Mouse (Mus musculus) midbrain, embryonic 16.5 days (tissue): ENCODE results near the gene Dock4. TPM values are rescaled to one million over a fixed set of nuclear protein-coding genes. Genes with fewer than 3 reads are reported as not detected.

Experiments
- ATAC-seq: fragments of 200-750 bp; cut with Nextera tagmentation; 2 replicates; pipeline ENCODE4 v1.8.0; 2017; ENCODE audit warnings: moderate TSS enrichment
- H3K27ac ChIP-seq: fragments of 300-500 bp; sonication (generic); 2 replicates; pipeline ENCODE4 v1.5.1; 2014; ENCODE audit warnings: mild to moderate bottlenecking, low read length, mixed read lengths
- H3K27me3 ChIP-seq: fragments of 300-500 bp; sonication (generic); 2 replicates; pipeline ENCODE4 v1.6.1; 2014; ENCODE audit warnings: low read depth, low read length, mixed read lengths; ENCODE audit not compliant: control insufficient read depth, insufficient read depth
- H3K36me3 ChIP-seq: fragments of 300-500 bp; sonication (generic); 2 replicates; pipeline ENCODE4 v1.6.1; 2014; ENCODE audit warnings: mild to moderate bottlenecking, low read length, moderate library complexity, mixed read lengths; ENCODE audit not compliant: control insufficient read depth, insufficient read depth
- H3K4me1 ChIP-seq: fragments of 300-500 bp; sonication (generic); 2 replicates; pipeline ENCODE4 v1.6.1; 2014; ENCODE audit warnings: mild to moderate bottlenecking, low read length, mixed read lengths; ENCODE audit not compliant: control insufficient read depth, insufficient read depth
- H3K4me2 ChIP-seq: fragments of 300-500 bp; sonication (generic); 2 replicates; pipeline ENCODE4 v1.6.1; 2014; ENCODE audit warnings: mild to moderate bottlenecking, low read length, mixed read lengths
- H3K4me3 ChIP-seq: fragments of 300-500 bp; sonication (generic); 2 replicates; pipeline ENCODE4 v1.5.1; 2014; ENCODE audit warnings: low read depth, mild to moderate bottlenecking, low read length, moderate library complexity, mixed read lengths
- H3K9ac ChIP-seq: fragments of 300-500 bp; sonication (generic); 2 replicates; pipeline ENCODE4 v1.6.1; 2014; ENCODE audit warnings: low read depth, low read length, mixed read lengths
- H3K9me3 ChIP-seq: fragments of 300-500 bp; sonication (generic); replicated peaks from 2 replicates; pipeline ENCODE4 v1.6.1; 2014; ENCODE audit warnings: mild to moderate bottlenecking, low read length, mixed read lengths; ENCODE audit not compliant: control insufficient read depth, poor library complexity, severe bottlenecking
- WGBS: fragments of 180-500 bp; shearing (Covaris S2); extraction: QIAGEN DNeasy Blood & Tissue Kit; methylation state at CpG from one replicate; pipeline ENCODE4 v1.1.7; 2014; 5-methylcytosine and 5-hydroxymethylcytosine counted together
- polyA plus RNA-seq: library from polyadenylated mRNA; unstranded; fragments of >200 nt; fragmentation: Nextera tagmentation; extraction: Ambion mirVana; gene quantifications from 2 replicates; pipeline ENCODE4 v1.2.1, GENCODE M21; 2015

Gene Dock4
- polyA plus RNA-seq, 1 experiment from 2014 or later: 34.8 TPM

DNA sequence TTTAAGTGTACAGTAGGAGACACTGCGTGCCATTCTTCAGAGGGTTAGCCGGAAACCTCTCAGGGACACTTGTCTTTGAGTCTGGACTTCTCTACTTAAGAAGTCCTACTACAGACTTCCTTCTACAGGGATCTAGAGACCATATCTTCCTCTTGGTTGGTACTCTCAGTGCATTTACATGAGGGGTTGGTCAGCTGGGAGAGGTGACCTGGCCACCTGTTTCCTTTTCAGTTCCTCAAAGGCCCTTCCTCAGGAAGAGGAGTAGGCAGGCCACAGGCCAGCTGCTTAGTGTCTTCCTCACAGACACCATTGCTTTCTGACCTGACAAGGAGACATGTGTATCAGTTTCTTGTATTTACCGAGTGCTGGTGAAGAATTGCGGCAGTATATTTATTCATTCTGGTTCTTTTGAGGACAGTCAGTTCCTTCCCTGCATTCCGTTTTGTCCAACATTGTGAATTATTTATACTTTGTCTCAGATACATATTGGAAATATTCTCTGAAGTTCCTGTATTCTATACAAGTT is 380.2 kb downstream of the Dock4 start:
- H3K27me3 ChIP-seq: no peaks in the 10 kb centered on the region
- H3K4me1 ChIP-seq: no peaks in the 10 kb centered on the region
- no peak overlapping the region for H3K9ac ChIP-seq
- H3K36me3 ChIP-seq: peaks cover 24% of the 10 kb centered on the region; the same call in 1 of the 2 replicates
- H3K4me3 ChIP-seq: no peak overlapping the region
- no peak overlapping the region for H3K4me2 ChIP-seq
- H3K9me3 ChIP-seq: no peaks in the 10 kb centered on the region
- ATAC-seq: no peak
- 88% methylated on average over 5 of the region's 5 CpGs for WGBS
- no peak overlapping the region for H3K27ac ChIP-seq

DNA sequence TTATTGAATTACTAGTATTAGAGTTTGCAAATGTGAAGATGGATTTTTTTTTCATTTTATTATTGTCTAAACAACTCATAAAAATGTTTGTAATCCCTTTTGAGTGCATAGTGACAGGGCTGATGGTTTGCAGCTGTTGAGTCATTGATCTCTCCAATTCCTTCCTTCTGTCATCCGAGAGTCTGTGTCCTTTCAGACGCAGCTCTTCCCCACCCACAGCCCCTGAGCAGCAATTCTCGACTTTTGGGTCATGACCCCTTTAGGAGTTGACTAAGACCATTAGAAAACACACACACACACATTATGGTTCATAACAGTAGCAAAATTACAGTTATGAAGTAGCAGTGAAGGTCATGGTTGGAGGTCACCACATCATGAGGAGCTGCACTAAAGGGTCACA is 380.7 kb downstream of the Dock4 start:
- H3K4me3 ChIP-seq: no peak overlapping the region
- no peaks in the 10 kb centered on the region for H3K4me1 ChIP-seq
- H3K9me3 ChIP-seq: no peaks in the 10 kb centered on the region
- H3K36me3 ChIP-seq: peaks cover 21% of the 10 kb centered on the region; the same call in 1 of the 2 replicates
- no peak overlapping the region for H3K9ac ChIP-seq
- H3K4me2 ChIP-seq: no peak overlapping the region
- no peaks in the 10 kb centered on the region for H3K27me3 ChIP-seq
- ATAC-seq: no peak
- 65% methylated on average over 3 of the region's 3 CpGs for WGBS
- H3K27ac ChIP-seq: no peak overlapping the region

DNA sequence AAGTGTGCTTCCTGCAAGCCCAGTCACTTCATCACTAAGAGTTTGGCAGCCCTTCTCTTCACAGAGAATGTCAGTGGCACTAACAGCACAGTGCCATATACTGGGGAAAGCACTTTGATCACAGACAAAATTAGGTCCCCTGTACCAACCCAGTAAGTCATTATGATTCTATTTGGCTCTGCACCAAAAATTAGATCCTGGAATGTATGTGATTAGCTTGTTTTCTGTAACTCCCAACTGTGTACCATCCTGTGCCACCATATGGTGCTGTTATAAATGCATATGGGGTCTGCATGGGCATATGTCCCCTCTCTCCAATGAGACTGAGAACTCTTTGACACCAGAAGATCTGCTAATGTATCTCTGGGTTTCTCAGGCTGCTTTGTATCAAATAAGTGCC is 382.3 kb downstream of the Dock4 start:
- Histone ChIP-seq H3K4me3 (no peak overlapping the region), H3K36me3 (peaks cover 16% of the 10 kb centered on the region; the same call in 1 of the 2 replicates), H3K4me2 (no peak overlapping the region), H3K9me3 (no peaks in the 10 kb centered on the region), H3K27me3 (no peaks in the 10 kb centered on the region), H3K27ac (no peak overlapping the region), H3K9ac (no peak overlapping the region), H3K4me1 (no peaks in the 10 kb centered on the region)
- ATAC-seq: no peak

DNA sequence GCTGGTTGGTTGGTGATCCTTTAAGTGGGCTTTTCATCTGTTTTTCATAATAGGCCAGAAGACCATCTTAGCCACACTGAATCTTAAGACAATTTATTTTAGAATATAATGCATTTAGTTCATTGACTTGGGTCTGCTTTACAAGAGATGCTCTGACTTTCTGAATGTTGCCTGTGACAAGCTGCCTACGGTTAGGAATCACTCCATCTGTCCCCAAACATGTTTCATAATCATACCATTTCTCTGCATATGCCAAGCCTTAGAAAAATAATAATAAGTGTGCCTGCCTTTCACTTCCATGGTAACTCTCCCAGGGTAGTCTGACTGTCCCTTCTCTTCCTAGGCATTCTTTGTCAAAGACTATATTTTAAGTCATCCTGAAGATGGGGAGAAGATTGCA is 383.5 kb downstream of the Dock4 start:
- Histone ChIP-seq H3K36me3 (peaks cover 17% of the 10 kb centered on the region; the same call in 1 of the 2 replicates), H3K27ac (no peak overlapping the region), H3K4me2 (no peak overlapping the region), H3K9me3 (no peaks in the 10 kb centered on the region), H3K4me1 (no peaks in the 10 kb centered on the region), H3K9ac (no peak overlapping the region), H3K27me3 (no peaks in the 10 kb centered on the region), H3K4me3 (no peak overlapping the region)
- 92% methylated on average over 1 of the region's 1 CpGs for WGBS
- ATAC-seq: no peak

DNA sequence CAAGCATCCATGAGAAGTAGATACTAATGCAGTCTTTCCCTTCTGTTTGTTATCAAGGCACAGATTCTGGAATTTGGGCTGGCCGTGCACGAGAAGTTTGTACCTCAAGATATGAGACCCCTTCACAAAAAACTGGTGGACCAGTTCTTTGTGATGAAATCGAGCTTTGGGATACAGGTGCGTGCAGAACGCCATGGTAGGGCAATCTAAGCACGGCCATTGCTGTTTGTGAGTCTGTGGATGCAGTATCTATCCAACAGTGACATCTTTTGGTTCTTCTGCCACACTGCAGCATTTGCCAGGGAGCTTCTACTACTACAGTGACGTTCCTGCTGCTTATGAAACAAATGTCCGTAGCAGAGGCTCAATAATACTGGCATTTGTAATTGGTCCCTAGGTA is 386.4 kb downstream of the Dock4 start:
- Histone ChIP-seq H3K4me2 (no peak overlapping the region), H3K9ac (no peak overlapping the region), H3K9me3 (no peaks in the 10 kb centered on the region), H3K4me1 (no peaks in the 10 kb centered on the region), H3K27ac (no peak overlapping the region), H3K27me3 (no peaks in the 10 kb centered on the region), H3K36me3 (peaks cover 27% of the 10 kb centered on the region), H3K4me3 (no peak overlapping the region)
- WGBS: 69% methylated on average over 8 of the region's 8 CpGs
- no peak for ATAC-seq

DNA sequence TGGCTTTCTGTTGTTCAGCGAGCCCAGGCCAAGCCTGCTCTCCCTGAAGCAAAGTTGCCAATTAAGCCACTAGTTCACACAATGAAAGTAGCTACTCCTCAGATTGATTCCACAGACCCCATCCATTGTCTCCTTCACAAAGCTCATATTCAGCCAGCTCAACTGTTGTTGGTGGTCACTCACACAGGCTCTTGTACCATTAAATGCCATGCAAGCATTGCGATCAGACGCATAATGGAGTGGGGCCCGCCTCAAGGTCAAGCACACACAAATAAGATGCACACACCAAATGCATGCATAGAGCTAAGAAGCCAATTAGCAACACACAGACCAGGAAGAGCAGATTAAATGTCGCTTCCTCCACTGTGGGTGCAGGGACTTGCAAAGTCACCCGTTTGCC is 391.2 kb downstream of the Dock4 start:
- Histone ChIP-seq H3K27me3 (no peaks in the 10 kb centered on the region), H3K36me3 (peaks cover 13% of the 10 kb centered on the region), H3K9me3 (no peaks in the 10 kb centered on the region), H3K4me1 (peaks cover 7% of the 10 kb centered on the region), H3K27ac (no peak overlapping the region), H3K9ac (no peak overlapping the region), H3K4me2 (no peak overlapping the region), H3K4me3 (no peak overlapping the region)
- 41% methylated on average over 6 of the region's 6 CpGs for WGBS
- peak; percentile 34; the same call in 1 of the 2 replicates for ATAC-seq

DNA sequence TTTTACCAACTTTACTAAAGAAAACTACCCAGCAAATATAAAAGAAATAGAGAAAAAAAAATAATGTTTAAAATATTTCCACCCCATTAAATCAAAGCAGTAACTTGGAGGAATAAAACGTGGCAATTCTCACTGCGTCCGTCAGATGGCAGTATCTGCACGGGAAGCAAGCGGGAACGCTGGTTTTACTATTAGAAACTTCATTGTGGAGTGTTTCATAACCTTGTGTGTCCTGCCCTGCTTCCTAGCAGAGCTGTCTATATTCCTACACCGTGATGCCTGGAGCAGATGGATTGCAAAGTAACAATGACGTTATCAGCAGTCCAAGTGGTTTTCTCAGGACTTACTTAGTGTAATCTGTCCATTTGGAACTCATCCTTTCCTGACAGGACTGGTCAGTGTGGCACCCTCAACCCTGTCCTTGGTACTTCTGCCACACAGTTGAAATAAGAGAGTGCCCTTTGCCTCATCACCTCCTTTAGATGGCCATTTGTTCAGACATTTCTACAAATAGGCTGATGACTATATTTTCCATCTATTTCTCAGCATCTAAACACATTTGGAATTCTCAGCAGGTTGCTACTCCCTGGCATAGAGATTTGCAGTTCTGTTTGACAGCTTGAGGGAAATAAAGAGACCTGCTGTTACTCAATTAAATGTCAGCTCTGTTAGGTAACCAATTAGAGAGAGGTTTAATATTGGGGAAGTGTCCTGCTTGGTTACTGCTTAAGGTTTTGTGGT is 392.0 kb downstream of the Dock4 start:
- Histone ChIP-seq H3K27me3 (no peaks in the 10 kb centered on the region), H3K9me3 (no peaks in the 10 kb centered on the region), H3K27ac (0 out of 2 replicates have a peak overlapping the region, but pooled peaks have one; percentile 47), H3K36me3 (peaks cover 13% of the 10 kb centered on the region), H3K4me1 (peaks cover 7% of the 10 kb centered on the region), H3K9ac (no peak overlapping the region), H3K4me3 (no peak overlapping the region), H3K4me2 (no peak overlapping the region)
- ATAC-seq: peak; percentile 68
- 3% methylated on average over 8 of the region's 8 CpGs for WGBS

DNA sequence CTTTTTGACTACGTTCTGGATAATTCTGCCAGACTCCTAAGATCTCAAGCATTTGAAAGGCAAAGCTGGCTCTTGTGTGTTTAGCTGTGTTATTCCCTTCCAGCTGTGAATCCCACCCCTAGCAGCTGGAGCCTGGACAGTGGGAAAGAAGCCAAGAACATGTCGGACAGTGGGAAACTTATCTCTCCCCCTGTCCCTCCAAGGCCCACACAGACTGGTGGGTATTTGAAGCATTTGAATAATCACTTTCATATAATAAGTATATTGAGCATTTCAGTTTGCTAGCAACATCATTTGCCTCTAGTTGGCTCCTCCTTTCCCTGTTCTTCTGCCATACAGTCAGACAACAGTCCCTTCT is 392.6 kb downstream of the Dock4 start:
- H3K4me2 ChIP-seq: no peak overlapping the region
- H3K9me3 ChIP-seq: no peaks in the 10 kb centered on the region
- H3K4me1 ChIP-seq: peaks cover 7% of the 10 kb centered on the region
- no peak overlapping the region for H3K4me3 ChIP-seq
- 0 out of 2 replicates have a peak overlapping the region, but pooled peaks have one; percentile 47 for H3K27ac ChIP-seq
- H3K36me3 ChIP-seq: peaks cover 11% of the 10 kb centered on the region
- no peak for ATAC-seq
- no peak overlapping the region for H3K9ac ChIP-seq
- no peaks in the 10 kb centered on the region for H3K27me3 ChIP-seq
- 55% methylated on average over 2 of the region's 2 CpGs for WGBS

DNA sequence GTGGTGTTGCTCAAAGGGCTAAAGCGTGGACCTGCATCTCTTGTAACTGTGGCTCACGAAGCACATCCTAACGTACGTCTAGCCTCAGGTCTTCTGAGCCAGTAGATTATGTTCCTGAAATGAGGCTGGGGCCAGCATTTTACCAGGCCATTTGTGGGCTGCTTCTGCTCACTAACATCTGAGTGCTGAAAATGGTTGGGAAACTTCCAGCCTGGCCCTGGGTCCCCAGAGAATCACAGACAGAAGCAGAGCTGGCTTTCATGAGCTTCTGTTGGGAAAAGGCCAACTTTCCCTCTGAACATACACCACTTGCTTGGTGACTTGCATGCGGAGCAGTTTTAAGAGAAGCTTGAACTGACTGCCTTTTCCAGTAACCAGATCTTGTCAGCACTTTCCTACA is 393.2 kb downstream of the Dock4 start:
- no peak overlapping the region for H3K4me3 ChIP-seq
- no peak overlapping the region for H3K27ac ChIP-seq
- H3K36me3 ChIP-seq: peaks cover 11% of the 10 kb centered on the region
- 84% methylated on average over 5 of the region's 5 CpGs for WGBS
- peaks cover 7% of the 10 kb centered on the region for H3K4me1 ChIP-seq
- no peak overlapping the region for H3K9ac ChIP-seq
- no peaks in the 10 kb centered on the region for H3K27me3 ChIP-seq
- ATAC-seq: no peak
- no peak overlapping the region for H3K4me2 ChIP-seq
- no peaks in the 10 kb centered on the region for H3K9me3 ChIP-seq
